Mouse (Mus musculus): ENCODE results near the gene Nol9.
A peak's percentile ranks its signal among the peaks of the same experiment; 100 is the strongest.
"Not testable (repeated sequence)": the region's sequence is repeated elsewhere in the genome, so short reads cannot be mapped to it uniquely, and the experiment has no call there.

Gene Nol9

GRCm38 (mm10) chr4:152010707-152011134 is 28.4 kb upstream of the Nol9 start:
- DNase-seq (ENCODE audit: low spot score) = no peak

GRCm38 (mm10) chr4:152011171-152011760 is 27.9 kb upstream of the Nol9 start:
- no peak for DNase-seq (ENCODE audit: low spot score)

DNA sequence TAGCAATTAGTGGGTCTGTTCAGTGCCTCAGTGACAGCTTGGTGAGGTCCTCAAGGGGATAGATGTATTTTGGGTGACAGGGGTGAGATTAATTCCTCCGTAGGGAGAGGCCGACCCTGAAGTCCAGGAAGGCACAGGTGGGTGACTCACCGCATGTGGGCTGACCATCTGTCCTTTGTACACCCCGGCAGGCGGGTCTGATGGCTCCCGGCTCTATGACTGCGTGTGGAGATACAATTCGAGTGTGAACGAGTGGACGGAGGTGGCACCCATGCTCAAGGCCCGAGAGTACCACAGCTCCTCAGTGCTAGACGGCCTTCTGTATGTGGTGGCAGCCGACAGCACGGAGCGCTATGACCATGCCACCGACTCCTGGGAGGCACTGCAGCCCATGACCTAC is 27.0 kb upstream of the Nol9 start:
- DNase-seq (ENCODE audit: low spot score) = no peak

GRCm38 (mm10) chr4:152013036-152013813 is 25.9 kb upstream of the Nol9 start:
- DNase-seq (ENCODE audit: low spot score) = no peak

GRCm38 (mm10) chr4:152019073-152019472 is 20.0 kb upstream of the Nol9 start:
- no peak for DNase-seq (ENCODE audit: low spot score)

DNA sequence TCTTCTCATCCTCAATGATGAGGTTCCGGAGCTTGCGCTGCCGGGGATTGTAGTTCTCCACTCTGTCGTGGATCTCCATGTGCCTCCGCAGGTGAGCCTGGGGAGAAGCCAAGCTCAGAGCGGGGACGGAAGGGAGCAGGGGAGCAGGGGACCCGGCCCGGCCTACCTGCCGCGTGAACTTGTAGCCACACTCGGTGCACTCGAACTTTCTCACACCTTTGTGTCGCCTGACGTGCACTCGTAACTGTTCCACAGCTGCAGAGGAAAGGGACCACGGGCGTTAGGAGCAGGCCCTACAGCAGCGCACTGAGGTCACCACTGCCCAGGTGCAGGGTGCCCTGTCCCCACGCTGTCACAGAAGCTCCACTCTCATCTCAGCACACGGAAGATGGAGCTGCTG is 19.1 kb upstream of the Nol9 start:
- no peak for DNase-seq (ENCODE audit: low spot score)

DNA sequence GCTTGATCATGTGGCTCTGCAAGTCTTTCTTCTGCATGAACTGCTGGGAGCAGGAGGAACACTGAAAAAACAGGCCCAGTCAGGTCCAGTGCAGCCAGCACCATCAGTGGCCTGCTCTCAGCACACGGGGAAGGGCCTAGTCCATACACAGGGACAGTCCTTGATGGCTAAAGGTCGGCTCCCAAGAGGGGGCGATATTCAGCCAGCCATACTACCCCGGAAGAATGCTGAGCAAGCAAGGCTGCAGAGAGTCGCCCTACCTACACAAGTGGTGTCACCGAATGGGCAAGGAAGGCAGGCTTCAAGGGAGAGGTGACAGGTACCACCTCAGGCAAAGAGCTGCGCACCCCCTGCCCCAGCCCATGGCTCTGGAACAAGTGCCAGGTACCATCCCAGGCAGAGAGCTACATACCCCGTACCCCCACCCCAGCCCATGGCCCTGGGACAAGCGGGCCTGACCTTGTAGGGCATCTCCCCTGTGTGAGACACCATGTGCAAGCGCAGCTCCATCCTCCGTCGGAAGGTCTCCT is 17.5 kb upstream of the Nol9 start:
- no peak for DNase-seq (ENCODE audit: low spot score)

GRCm38 (mm10) chr4:152022506-152022905 is 16.6 kb upstream of the Nol9 start:
- DNase-seq (ENCODE audit: low spot score) = no peak

- no peak for DNase-seq (ENCODE audit: low spot score)
These were observed 14.6 kb upstream of the Nol9 start for GRCm38 (mm10) chr4:152024525-152024924.

DNA sequence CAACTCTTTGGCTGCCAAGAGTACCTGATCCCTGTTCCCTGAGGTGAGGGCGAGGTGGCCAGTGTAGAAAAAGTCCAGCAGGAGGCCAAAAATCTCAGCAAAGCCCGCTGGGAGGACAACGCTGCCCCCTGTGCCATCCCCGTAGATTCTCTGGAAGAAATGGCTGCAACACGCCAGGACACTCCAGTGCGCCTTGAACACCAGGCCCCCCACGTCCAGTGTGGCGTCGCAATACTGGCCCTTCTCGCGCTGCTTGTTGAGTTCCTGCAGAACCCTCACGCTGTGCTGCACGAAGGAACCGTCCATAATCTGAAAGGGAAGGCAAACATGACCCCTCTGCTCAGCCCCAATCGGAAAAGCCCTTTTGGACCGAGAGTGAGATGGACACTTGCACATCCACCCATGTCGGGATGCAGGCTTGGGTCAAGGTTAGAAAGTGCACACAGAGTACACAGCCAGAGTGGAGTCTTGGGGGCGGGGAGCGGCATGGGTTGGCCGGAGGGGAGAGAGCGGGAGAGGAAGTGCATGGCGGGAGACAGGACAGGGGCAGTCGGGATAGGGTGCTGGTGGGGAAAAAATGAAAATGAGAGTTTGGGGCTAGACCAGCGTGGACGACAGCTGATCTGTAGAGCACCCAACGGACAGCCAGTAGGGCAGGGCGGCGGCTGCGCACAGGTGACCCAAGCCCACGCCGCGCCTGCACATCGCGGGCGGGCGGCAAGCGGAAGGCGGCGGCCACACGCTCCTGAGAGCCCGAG is 12.2 kb upstream of the Nol9 start:
- no peak for DNase-seq (ENCODE audit: low spot score)

DNA sequence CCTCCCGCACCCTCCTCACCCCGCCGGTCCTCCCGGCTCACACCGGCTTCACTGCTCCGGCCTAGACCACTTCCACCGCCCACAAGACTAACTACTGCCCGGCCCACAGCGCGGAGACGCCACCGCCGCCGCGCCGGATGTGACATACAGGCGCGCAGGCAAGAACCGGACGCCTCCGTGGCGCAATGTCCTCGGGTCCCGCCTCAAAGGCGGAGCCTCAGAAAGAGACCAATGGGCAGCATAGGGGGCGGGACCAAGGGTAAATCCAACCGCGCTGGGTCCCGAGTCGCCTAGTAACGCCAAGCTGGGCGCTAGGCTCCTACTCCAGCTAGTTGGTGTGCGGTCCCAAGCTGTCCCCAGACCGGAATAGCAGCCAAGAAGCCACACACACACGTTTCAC is 11.6 kb upstream of the Nol9 start, which contains the start of gene Zbtb48:
Gene Zbtb48, minus strand, starts transcription at position 148 of the 400 bp plus-strand sequence.
- peak; percentile 95 for DNase-seq (ENCODE audit: low spot score)

DNA sequence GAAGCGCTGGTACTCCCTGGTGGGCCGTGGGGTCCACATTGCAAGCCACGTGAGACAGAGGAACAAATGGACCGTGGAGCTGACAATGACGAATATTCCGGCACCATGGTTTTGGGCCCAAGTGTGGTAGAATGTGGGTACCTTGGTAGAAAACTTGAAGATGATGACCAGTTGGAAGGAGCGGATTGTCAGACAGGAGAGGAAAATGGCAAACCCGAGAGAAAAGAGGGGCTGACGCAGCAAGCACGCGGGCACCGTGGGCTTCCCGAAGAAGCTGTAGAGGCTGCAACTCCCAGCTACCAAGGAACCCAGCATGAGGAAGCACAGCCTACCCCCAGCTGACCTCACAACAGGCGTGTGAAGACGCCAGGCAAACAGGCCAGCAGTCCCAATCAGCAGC is 10.7 kb upstream of the Nol9 start:
- no peak for DNase-seq (ENCODE audit: low spot score)

GRCm38 (mm10) chr4:152029087-152029486 is 10.0 kb upstream of the Nol9 start:
- no peak for DNase-seq (ENCODE audit: low spot score)

DNA sequence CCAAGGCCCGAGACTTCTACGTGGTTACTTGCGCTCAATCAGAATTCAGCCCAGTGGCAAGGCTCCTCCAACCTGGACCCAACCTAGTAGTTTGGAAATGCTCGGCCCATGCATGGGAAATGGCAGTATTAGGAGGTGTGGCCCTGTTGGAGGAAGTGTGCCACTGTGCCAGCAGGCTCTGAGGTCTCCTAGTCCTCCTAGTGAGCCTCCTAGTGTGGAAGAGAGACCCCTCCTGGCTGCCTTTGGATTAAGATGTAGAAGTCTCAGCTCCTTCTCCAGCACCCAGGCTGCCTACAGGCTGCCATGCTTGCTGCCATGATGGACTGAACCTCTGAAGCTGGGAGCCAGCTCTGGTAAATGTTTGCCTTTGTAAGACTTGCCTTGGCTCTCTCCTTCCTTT is 9.1 kb upstream of the Nol9 start:
- DNase-seq (ENCODE audit: low spot score) = no peak

GRCm38 (mm10) chr4:152032922-152033321 is 6.2 kb upstream of the Nol9 start:
- DNase-seq (ENCODE audit: low spot score) = no peak

DNA sequence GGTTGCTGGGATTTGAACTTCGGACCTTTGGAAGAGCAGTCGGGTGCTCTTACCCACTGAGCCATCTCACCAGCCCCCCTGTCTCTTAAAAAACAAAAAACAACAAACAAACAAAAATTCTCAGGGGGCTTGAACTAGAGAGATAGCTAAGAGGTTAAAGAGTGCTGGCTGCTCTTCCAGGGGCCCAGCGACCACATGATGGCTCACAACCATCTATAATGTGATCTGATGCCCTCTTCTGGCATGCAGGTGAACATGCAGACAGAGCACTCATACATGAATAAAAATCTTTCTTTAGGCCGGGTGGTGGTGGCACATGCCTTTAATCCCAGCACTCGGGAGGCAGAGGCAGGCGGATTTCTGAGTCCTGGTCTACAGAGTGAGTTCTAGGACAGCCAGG is 2.7 kb upstream of the Nol9 start:
- not testable (repeated sequence) for DNase-seq (ENCODE audit: low spot score)

- DNase-seq (ENCODE audit: low spot score) = no peak
These were observed 716 bp upstream of the Nol9 start, which contains the start of gene Tas1r1 for GRCm38 (mm10) chr4:152038225-152038984. Gene Tas1r1 (minus strand): TSS chr4:152038568.

DNA sequence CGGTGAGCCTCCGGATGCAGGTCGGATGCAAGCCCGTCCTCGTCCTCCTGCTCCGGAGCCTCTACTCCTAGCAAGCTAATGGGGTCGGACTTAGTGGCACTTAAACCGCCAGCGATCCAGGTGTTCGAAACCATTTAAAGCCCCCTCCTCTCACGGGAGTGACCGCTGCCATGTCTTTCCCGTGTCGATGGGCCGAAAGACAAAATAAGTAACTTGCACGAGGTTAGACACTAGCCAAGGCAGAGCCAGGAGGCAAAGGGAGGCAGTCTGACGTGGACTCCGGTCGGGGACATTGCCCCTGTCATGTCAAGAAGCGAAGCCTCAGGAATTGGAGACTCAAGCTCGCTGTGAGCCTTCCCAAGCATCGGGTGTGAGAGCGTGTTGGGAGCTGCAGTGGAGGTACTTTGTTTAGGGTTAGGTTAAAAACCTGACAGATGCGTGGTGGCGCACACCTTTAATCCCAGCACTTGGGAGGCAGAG is 750 bp downstream of the Nol9 start:
- DNase-seq (ENCODE audit: low spot score) = no peak

DNA sequence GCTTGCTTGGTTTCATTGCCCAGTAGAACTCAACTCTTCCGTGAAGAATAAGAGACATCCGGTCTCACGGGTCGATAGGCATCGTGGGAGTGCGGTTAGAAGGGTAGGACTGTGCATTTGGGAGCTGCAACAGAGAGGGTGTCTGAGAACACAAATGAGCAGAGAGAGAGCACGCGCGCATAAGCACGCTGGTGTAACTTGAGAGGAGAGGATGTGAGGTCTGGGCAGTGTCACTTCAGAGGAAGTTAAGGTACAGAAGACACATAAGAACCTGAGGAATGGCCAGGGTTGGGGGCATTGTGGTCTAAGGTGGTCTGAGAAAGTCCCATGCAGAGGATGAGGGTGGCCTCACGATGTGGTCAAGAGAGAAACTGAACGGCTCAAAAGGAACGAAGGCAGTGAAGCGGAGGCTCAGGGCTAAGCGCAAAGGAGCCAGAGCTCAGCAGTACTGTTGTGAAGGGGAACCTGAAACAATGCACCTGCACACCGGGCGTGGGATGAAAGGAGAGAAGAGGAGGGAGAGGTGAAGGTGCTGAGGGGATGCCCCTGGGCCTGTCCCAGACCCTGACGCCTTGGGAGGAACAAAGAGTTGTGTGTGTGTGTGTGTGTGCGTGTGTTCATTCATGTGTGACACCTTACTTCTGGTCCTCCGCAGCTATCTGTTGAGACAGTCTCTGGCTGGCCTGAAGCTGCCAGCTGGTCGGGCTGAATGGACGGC is 3.0 kb downstream of the Nol9 start:
- no peak for DNase-seq (ENCODE audit: low spot score)

DNA sequence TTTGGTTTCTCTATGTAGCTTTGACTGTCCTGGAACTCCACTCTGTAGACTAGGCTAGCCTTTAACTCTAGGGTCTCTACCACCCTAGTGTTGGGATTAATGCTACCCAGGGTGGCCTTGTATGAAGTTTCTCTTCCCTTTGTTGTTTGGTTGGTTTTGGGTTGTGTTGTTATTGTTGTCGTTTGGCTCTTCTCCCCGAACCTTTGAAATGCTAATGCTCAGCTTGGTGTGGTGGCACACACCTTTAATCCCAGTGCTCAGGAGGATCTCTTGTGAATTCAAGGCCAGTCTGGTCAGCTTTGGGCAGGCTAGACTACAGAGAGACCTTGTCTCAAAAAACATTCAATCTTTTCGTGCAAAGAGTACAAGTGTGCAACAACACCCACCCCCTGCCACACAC is 4.0 kb downstream of the Nol9 start:
- no peak for DNase-seq (ENCODE audit: low spot score)

DNA sequence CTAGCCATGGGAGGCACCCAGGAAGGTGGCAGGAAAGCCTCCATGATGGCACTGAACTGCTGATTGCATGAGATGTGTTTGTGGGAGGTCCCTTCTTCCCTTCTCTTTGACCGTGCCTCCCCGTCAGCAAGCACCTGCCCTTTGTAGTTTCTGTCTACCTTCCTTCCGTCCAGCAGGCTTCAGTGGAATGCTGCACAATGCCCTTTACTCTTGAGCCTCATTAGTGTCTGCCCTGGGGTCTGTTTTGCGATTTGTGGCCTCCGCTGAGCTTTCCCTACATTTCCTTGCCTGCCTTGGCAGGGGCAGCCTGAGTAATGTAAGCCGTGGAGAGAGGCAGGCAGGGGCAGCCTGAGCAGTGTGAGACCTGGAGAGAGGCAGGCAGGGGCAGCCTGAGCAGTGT is 5.5 kb downstream of the Nol9 start:
- DNase-seq (ENCODE audit: low spot score) = no peak
